Mouse (Mus musculus): Measurements from ENCODE around the gene Tars.

Gene Tars

DNA sequence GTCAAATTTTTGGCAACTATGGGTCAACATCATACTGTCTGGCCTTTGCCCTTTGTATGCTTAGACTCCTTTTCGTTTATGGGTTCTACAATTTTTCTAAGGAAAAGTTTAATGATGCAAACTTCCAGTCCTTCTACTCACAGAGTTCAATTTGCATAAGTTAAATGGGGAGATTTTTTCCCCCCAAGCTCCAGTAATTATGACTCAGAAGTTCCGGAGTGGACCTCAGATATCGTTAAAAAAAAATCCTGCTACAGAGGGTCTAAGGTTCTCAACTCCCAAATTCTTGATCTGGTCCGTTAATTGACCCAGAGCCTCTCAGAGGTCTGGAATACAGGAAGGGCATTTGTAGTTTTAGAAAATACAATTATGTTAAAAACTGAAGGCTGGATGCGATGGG lies 37.6 kb downstream of the Tars start:
- DNase-seq (ENCODE audit: low spot score): no peak

DNA sequence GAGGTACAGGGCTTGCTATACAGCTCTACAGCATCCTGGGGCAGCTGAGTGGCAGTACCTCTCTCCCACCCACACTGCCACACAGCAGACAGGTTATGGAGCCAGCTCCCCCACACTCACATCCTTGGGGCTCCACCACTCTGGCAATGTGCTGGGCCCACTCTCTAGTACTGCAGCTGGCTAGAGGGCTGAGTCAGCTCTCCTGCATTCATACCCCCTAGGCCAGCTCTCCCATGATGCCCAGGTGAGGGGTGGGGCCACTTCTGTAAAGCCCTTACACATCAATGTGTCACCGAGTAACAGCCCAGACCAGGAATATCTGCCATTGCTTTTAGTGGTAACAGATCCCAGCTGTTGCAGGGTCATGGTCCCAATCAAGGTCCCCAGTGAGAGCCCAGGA lies 38.6 kb downstream of the Tars start:
- DNase-seq (ENCODE audit: low spot score): no peak

DNA sequence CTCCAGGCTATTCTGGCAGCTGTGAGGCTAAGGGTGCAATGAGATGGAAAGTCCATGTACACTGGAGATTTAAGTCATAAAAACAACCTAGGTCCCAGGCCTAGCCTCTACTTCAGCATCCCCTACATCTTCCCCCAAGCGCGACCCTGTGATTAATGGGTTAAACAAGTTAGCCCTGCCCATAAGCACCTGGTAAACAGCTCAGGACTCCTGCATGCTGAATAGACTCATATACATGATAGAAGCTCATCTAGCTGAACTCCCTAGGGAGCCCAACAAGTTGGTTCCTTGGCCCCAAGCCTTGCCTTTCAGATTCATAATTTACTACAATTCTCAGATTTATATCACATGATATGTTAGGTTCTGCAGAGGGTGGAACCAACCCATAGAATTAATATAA lies 42.0 kb downstream of the Tars start:
- DNase-seq (ENCODE audit: low spot score): no peak

DNA sequence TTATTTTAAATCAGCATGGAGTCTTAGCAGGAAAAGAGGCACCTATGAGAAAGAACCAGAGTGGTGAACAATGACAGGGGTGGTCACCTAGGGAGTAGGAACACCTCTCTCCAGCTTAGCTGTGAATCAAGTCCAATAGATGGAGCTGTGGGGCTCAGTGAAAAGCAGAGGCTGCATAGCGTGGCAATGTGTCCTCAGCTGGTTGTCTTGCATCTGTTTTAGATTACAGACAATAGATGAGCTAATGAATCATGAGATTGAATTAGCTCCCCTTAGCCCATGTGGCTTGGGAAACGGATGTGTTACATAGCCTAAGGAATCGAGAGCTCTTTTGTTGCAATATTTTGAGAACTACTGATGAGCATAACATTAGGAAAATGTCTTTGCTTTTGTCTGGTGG lies 43.6 kb downstream of the Tars start:
- no peak for DNase-seq (ENCODE audit: low spot score)

DNA sequence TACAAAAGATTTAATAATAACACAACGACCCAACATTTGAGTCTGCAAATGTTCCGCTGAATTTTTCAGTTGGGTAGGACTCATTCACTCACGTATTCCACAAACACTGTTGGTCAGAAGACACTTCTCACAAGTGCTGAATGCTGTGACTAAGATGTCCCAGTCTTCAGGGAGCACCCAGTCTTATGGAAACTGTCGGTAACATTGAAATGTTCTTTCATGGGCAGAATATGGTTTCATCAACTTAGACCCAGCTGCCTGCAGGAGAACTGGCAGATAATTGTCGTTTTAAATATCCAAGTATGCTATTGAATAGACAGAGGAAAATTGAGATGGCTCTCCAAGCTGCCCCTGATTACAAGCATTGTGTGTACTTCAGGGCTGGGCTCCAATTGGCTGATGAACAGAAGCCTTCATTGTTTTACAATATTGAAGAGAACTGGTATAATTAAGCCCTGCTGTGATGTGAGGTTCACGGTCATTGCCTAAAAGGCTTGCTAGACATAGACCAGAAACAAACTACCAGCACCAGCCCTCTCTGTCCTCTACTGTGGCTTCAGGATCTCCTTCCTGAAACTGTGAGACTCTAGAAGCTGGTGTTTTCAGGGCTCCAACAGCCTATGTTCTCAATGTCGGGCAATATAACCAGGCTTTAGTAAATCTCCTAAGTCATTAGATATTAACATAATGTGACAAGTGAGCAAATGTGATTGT lies 59.8 kb downstream of the Tars start:
- no peak for DNase-seq (ENCODE audit: low spot score)

Measured in spleen, adult 12 weeks (tissue).